Mouse (Mus musculus) intestine, postnatal 0 days (tissue): ENCODE data around the gene Ly6g6c. TPM values are rescaled to one million over a fixed set of nuclear protein-coding genes. Genes with fewer than 3 reads are reported as not detected.

ENCODE experiments used
- ATAC-seq: fragments of 200-750 bp; cut with Nextera tagmentation; 2 replicates; pipeline ENCODE4 v1.8.0; 2017; ENCODE audit warnings: mild to moderate bottlenecking, moderate TSS enrichment, moderate library complexity
- H3K27ac ChIP-seq: fragments of 300-500 bp; sonication (generic); 2 replicates; pipeline ENCODE4 v1.5.1; 2014; ENCODE audit warnings: mild to moderate bottlenecking, low read depth, low read length, moderate library complexity
- H3K27me3 ChIP-seq: fragments of 300-500 bp; sonication (generic); replicated peaks from 2 replicates; pipeline ENCODE4 v1.6.1; 2014; ENCODE audit warnings: low read length, mixed read lengths; ENCODE audit not compliant: control insufficient read depth, insufficient read depth
- H3K36me3 ChIP-seq: fragments of 300-500 bp; sonication (generic); 2 replicates; pipeline ENCODE4 v1.6.1; 2014; ENCODE audit warnings: mild to moderate bottlenecking, moderate library complexity; ENCODE audit not compliant: control insufficient read depth, insufficient read depth
- H3K4me1 ChIP-seq: fragments of 300-500 bp; sonication (generic); replicated peaks from 2 replicates; pipeline ENCODE4 v1.6.1; 2014; ENCODE audit warnings: antibody characterized with exemption, low read length, mixed read lengths; ENCODE audit not compliant: control insufficient read depth, insufficient read depth
- H3K4me2 ChIP-seq: fragments of 300-500 bp; sonication (generic); replicated peaks from 2 replicates; pipeline ENCODE4 v1.6.1; 2014; ENCODE audit warnings: low read depth, mild to moderate bottlenecking, moderate library complexity
- H3K4me3 ChIP-seq: fragments of 300-500 bp; sonication (generic); 2 replicates; pipeline ENCODE4 v1.5.1; 2014; ENCODE audit warnings: low read depth, low read length
- H3K9ac ChIP-seq: fragments of 300-500 bp; sonication (generic); 2 replicates; pipeline ENCODE4 v1.6.1; 2014; ENCODE audit warnings: mild to moderate bottlenecking, low read depth, low read length
- H3K9me3 ChIP-seq: fragments of 300-500 bp; sonication (generic); 2 replicates; pipeline ENCODE4 v1.6.1; 2016; ENCODE audit warnings: mixed run types; ENCODE audit not compliant: control insufficient read depth
- CTCF ChIP-seq: sonication (generic); IDR thresholded peaks from 2 replicates; pipeline ENCODE4 v1.5.1; 2016; ENCODE audit warnings: low read depth, mild to moderate bottlenecking, control low read depth, antibody characterized with exemption, moderate library complexity
- WGBS: fragments of 180-500 bp; shearing (Covaris S2); extraction: QIAGEN DNeasy Blood & Tissue Kit; methylation state at CpG from one replicate; pipeline ENCODE4 v1.1.7; 2014; 5-methylcytosine and 5-hydroxymethylcytosine counted together
- polyA plus RNA-seq: library from polyadenylated mRNA; unstranded; fragments of >200 nt; fragmentation: Nextera tagmentation; extraction: Ambion mirVana; gene quantifications from 2 replicates; pipeline ENCODE4 v1.2.1, GENCODE M21; 2015

Gene Ly6g6c
- polyA plus RNA-seq, result 0.12 TPM in 1 of 2 replicates, not detected in the other

GRCm38 (mm10) chr17:35064951-35065947, at the start of gene Ly6g6c:
TSS of gene Ly6g6c (plus strand) at chr17:35065388.
- Histone ChIP-seq H3K4me2 (peak within 1 kb of the TSS; percentile 71), H3K27ac (peak within 1 kb of the TSS; percentile 23; the same call in 1 of the 2 replicates), H3K9ac (peak within 1 kb of the TSS; percentile 45; the same call in 1 of the 2 replicates), H3K9me3 (no peaks in the 10 kb centered on the region), H3K4me3 (peak within 1 kb of the TSS; percentile 34), H3K36me3 (peaks cover 13% of the 10 kb centered on the region), H3K4me1 (peaks cover 9% of the 10 kb centered on the region; the same call in 1 of the 2 replicates), H3K27me3 (peaks cover 7% of the 10 kb centered on the region; the same call in 1 of the 2 replicates)
- WGBS, result 7% methylated on average over 48 of the region's 48 CpGs
- TF ChIP-seq CTCF, result peak; percentile 33
- ATAC-seq, result peak; percentile 84

- H3K9ac ChIP-seq, result no peak within 1 kb of the TSS
- peaks cover 6% of the 10 kb centered on the region for H3K4me1 ChIP-seq
- no peak for TF ChIP-seq CTCF
- no peaks in the 10 kb centered on the region for H3K9me3 ChIP-seq
- no peak within 1 kb of the TSS for H3K4me3 ChIP-seq
- 0 out of 2 replicates have a peak, but pooled peaks have one; percentile 8 for ATAC-seq
- H3K27me3 ChIP-seq, result no peaks in the 10 kb centered on the region
- H3K36me3 ChIP-seq, result peaks cover 50% of the 10 kb centered on the region
- H3K27ac ChIP-seq, result peak within 1 kb of the TSS; percentile 46
- 0 out of 2 replicates have a peak within 1 kb of the TSS, but pooled peaks have one; percentile 9 for H3K4me2 ChIP-seq
- WGBS, result 41% methylated on average over 12 of the region's 12 CpGs
These were observed 48.8 kb upstream of the Ly6g6c start, which contains the start of gene Vwa7 for GRCm38 (mm10) chr17:35016376-35016775. TSS of gene Vwa7 (plus strand) at chr17:35016579.

- no peak overlapping the region for H3K27ac ChIP-seq
- H3K27me3 ChIP-seq, result no peaks in the 10 kb centered on the region
- no peak overlapping the region for H3K4me3 ChIP-seq
- no peak for TF ChIP-seq CTCF
- H3K4me1 ChIP-seq, result peaks cover 6% of the 10 kb centered on the region
- H3K4me2 ChIP-seq, result 0 out of 2 replicates have a peak overlapping the region, but pooled peaks have one; percentile 9
- H3K9ac ChIP-seq, result no peak overlapping the region
- no peaks in the 10 kb centered on the region for H3K9me3 ChIP-seq
- peak; percentile 14; the same call in 1 of the 2 replicates for ATAC-seq
- peaks cover 44% of the 10 kb centered on the region for H3K36me3 ChIP-seq
- 69% methylated on average over 10 of the region's 10 CpGs for WGBS
These were observed 48.1 kb upstream of the Ly6g6c start for GRCm38 (mm10) chr17:35016791-35017705.

- Histone ChIP-seq H3K4me3 (no peak overlapping the region), H3K27ac (no peak overlapping the region), H3K9ac (no peak overlapping the region), H3K9me3 (no peaks in the 10 kb centered on the region), H3K27me3 (no peaks in the 10 kb centered on the region), H3K36me3 (peaks cover 37% of the 10 kb centered on the region), H3K4me1 (peaks cover 6% of the 10 kb centered on the region), H3K4me2 (no peak overlapping the region)
- no peak for TF ChIP-seq CTCF
- ATAC-seq, result no peak
- WGBS, result 71% methylated on average over 14 of the region's 14 CpGs
These were observed 47.5 kb upstream of the Ly6g6c start for GRCm38 (mm10) chr17:35017706-35018030.

GRCm38 (mm10) chr17:35018171-35018570, 47.0 kb upstream of the Ly6g6c start:
- no peak for ATAC-seq
- Histone ChIP-seq H3K9ac (no peak overlapping the region), H3K27ac (no peak overlapping the region), H3K36me3 (peaks cover 32% of the 10 kb centered on the region), H3K27me3 (no peaks in the 10 kb centered on the region), H3K4me3 (no peak overlapping the region), H3K9me3 (no peaks in the 10 kb centered on the region), H3K4me2 (no peak overlapping the region), H3K4me1 (peaks cover 6% of the 10 kb centered on the region)
- no peak for TF ChIP-seq CTCF
- 68% methylated on average over 3 of the region's 3 CpGs for WGBS
